Mouse (Mus musculus) kidney, postnatal 36 days (tissue): ENCODE results near the gene Ptprm.

Experiments
- DNase-seq, 2 experiments: peaks; one replicate each; pipeline ENCODE4 v3.0.0; 2021 to 2022; ENCODE audit warnings: mixed read lengths in 2 of 2

Ptprm gene

DNA sequence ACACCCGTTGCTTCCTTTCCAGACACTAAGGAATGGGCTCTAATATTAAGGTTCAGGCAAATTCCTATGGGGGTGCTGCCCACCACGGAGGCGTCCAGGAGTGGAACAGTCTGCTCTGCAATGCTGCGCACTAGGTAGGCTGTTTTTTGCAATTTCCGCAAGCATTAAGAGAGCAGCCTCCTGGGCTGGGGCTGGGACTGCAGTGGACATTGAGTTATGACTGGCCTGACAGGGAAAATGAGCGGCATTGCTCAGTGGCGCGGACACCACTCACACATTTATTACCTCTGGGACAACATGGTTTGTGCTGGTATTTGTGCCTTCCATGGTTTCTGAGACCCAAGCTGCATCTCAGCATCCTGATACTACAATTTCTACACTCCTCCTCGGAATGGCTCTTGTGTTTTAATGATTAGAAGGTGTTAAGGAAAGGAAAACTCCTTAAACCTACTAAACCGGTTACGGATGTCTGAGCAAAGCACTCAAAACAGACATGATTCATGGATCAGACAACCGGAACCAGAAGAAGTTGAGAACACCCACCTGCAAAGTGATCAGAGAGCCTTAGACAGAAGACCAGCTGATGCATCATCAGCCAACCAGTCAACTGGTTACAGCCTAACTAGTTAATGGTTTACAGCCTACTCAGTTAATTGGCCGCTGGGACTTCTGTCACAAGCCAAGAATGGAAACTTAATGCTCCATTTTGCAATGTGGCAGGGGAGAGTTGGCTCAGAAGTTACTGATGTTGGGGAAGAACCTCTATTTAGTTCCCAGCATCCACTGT lies 76.9 kb downstream of the Ptprm start:
- DNase-seq: peak in 1 of 2 experiments; percentile 12

DNA sequence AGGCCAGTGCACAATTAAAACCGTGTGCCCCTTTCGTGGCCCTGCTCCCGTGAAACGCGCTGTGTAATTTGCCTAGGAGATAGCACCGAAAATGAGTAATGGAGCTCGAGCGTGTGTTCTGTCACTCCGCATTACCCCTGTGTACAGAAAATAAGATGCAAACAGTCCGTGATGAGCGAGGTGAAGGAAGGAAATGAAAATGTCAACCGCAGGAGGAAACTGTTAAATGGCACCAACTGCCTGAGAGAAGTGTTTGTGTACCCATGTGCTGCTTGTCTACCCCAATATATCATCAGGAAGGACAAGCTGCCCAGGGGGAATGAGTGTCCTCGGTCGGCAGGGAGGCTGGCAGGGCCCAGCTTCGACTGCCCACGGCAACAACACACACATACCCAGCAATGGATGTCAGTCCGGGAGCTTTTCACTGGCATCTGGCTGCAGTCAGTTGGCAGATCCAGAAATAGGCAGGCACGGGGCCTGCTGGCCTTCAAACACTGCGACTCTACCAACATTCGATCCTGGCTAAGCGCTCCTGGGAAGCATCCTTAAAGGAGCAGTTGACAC lies 79.6 kb downstream of the Ptprm start:
- no peak for DNase-seq

DNA sequence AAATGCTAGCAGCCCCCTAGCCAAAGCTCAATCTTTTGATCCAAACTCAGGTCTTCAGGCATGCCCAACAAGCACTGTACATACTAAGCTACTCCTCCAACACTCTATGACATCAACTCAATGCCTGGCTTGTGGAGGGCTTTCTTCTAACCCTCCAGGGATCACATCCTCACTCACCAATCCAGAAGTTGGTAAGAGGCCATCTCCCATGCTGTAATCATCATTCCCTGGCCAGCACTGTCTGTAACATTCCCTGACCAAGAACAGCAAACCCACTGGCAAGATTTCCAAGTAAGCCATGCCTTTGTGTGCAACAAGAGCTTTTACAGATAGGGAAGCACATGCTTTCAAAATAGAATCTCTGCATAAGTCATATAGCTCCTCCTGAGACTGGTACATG lies 81.3 kb downstream of the Ptprm start:
- DNase-seq: no peak

DNA sequence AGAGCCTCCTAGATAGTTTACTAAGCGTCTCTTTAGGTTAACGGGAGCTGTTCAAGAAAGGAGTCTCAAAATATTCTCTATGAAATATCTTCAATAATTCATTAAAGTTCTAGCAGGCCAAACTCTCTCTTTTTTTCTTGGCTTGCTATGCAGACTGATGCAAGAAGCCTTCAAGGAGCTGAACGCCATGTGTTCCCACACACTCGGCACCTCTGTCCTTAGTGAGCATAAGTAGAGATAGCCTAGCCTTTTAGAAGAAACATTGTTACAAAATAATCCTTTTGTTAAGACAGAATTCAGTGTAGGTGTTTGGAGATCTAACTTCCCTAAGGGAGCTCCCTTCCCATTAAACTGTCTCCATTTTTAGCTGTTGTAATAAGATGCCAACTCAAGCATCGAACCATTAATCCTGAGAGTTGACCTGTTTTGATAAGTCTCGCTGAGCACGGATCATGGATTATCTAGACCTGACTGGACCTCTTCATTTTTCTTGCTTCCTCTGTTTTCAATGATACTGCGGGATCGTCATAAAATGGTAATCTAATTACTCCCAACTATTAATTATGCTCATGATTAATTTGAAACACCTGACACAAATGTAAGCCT lies 85.7 kb downstream of the Ptprm start:
- DNase-seq: no peak

DNA sequence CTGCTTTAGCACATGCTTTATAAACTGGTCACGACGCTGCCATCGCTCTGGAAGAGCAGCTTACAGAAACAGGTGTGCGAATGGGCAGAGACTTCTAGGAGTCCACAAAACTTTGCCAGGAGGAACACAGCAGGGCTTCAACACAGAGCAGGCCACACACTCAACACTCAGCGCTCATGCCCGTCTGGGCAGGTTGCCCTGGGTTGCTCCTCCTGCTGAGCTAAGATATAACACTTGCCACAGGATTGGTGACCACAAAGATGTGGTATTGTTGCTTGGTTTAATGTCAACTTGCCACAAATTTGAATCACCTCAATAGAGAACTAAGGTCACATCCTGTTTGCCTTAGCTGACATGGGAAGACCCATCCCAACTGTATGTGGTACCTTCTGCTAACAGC lies 88.0 kb downstream of the Ptprm start:
- no peak for DNase-seq

DNA sequence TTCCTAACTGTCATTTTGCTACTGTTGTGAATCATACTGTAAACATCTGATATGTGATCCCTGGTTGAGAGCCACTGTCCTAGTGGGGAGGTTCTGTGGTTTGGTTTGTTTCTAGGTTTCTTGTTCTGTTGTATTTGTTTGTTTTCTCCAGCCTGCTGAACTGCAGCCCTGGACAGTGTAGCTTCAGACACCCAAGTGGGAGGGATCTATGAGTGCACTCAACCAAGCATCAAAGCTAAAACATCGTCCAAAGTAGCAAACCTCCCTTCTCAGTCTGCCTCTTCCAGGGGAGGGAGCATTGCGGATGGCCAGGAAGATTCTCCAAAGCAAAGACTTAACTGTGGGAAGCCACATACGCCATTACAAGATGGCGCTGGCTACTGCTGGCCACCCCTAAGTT lies 88.7 kb downstream of the Ptprm start:
- no peak for DNase-seq

DNA sequence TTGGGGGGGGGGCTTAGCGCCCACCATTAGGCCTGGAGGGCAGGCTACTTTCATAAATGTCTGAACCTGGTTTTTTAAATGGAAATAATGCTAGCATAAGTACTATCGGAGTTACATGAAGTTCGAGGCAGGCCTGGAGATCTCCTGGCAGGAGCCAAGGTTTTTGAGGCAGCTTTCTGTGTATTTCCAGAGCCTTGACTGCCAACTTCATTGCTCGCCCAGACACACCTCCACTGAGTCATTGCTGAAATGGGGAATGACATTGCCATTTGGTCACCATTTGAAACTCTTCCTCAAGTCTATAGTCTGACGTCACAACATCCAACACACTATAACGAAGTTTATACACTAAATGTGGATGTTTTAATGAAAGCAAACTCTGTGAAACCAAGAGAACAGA lies 89.5 kb downstream of the Ptprm start:
- DNase-seq: no peak

DNA sequence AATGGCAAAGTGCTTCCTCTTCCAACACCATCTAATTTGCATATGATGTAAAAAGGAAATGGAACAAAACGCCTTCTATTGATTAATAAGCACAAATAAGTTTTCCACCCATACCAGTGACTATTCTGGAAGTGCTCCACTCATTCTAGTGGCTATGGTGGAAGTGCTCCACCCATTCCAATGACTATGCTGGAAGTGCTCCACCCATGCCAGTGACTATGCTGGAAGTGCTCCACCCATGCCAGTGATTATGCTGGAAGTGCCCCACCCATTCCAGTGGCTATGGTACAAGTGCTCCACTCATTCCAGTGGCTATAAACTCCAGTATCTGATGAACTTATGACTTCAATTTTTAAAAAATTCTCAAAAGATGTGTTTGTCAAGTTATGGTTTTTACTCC lies 91.2 kb downstream of the Ptprm start:
- peak in 1 of 2 experiments; percentile 37 for DNase-seq

DNA sequence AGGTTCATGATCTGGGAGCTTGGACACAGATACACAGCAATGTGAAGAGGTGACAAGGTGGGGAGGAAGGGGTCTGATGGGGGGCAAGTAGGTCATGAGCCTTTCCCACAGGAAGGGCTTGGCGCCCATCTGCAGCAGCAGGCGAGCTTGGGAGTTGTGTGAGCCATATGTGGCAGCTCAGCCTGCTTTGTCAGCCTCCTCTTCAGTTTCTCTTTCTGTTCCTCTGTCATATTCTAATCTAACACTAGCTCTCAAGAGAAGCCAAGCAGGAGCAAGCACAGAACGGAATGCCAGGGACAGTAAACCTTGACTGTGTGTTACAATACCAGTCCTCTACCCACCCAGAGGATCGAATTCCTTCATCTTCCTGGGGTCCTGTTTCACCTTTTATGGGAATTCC lies 94.2 kb downstream of the Ptprm start:
- no peak for DNase-seq

DNA sequence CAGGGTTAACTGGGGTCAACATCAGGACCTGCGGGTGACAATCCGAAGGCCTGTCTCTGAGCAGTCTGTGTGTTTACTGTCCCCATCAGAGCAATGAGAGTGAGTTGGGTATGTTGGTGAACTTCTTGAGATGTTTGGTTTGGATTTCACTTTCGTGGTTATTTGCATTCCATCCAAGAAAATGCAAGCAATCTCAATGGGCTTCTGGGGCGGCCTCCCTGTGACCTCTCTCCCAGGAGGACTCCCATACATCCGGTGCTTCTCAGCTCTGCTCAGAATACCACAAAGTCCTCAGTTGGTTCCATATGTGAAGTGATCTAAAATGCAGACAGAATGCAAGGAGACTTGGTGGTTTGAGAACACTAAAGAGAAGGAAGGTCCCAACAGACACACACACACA lies 96.5 kb downstream of the Ptprm start:
- no peak for DNase-seq

DNA sequence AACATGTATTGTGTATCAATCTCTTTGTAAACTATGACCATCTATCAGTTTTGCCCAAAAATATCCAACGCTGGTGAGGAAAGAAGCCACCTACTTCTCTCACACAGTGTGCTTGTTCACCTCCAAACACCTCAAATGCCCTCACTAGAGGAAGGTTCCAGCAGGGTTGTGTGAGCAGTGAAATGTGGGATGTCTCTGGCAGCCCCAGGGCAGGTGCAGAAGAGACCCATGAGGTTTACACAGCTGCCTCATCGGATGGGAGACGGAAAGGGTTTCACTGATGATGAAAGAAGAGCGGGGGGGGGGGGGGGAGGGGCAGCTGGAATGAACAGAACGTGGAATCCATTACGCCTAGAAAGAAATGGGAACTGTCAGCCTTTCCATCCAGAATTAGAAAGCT lies 98.1 kb downstream of the Ptprm start:
- no peak for DNase-seq

DNA sequence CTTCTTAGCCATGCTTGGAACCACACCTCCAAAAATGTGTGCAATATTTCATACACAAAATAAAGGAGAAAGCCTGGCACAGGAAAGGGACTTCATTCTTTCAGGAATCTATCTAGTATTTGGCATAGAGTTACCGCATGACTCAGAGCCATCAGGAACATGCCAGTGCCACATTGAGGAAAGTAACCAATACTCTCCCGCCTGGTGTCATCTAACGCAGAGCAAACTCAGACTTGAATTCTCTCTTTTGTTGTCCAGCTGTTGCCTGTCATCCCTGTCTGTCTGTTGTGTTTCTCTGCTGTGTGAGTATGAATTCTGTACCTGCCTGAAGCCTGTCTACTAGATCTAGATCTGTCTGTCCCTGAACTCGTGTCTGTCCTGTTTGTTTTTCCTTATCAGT lies 100.8 kb downstream of the Ptprm start:
- DNase-seq: no peak

DNA sequence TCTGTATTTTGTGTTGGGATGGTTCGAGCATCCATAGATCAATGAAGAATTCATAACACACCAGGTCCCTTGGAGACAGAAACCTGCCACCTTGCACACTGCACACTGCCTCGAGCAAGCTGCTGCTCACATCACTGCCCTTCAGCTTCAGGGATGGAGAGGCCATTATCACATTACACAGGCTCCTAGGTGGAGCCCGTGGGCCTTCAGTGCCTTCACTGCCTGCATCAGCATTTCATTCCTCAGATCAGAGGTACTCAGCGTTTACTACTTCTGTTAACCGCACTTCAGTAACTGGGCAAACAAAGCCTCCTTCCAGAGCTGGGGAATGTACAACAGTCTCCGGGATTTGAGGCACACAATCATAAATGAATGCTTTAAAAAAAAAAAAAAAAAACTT lies 101.3 kb downstream of the Ptprm start:
- no peak for DNase-seq

DNA sequence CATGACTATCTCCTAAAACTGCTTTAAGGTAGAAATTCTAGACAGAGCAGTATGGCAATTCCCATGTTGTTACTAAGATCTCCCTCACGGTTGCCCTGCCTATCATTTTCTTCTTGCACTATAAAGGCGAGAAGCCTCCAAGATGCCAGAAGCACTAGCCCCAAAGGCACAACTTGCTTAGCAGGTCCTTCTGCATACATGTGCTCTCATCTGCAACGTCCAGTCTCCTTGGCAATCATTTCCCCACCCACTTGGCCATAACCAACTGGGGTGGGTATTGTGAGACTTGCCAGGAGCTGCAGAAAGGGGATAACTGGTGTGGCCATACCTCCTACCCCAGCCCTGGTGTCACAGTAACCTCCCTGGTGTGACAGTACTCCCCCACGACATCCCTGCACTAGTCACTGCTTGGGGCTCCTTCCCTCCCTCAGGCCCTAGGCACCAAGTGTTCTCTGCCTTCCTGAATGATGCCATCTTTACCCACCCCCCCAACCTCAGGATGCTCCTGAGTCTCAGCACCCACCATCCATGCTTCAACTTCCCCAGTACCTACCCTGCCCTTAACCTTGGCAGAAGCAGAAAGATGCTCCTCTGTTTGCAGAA lies 108.9 kb downstream of the Ptprm start:
- DNase-seq: no peak

DNA sequence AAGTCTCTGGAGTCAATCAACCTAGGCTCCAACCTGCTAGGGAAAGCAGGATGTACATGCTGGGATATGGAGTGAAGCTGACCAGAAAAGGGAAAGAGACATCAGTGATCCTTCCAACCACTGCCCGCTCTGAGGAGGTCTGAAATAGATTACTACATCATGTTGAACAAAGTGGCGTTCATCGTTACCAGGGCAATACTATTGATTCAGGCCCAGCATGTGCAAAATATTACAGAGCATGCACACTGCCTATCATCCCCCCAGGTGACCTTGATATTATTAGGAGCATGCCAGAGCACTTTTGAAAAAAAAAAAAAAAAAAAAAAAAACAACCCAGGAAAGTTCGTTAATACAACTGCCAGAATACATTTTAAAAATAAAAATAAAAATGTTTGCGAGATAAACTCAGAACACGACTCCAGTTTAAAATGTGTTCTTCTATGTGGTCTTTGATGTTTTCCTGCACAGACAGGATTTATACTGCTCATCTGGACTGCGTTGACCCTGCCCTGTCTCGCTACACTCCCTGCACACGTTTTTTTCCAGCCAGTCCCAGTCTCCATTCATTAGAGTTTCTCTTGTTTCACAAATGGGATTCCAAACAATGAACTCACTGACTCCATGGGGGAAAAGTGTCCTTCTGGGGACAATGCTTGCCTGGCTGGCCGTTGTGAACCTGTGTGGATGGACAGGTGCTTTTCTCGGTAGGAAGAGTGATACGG lies 111.3 kb downstream of the Ptprm start:
- DNase-seq: no peak

DNA sequence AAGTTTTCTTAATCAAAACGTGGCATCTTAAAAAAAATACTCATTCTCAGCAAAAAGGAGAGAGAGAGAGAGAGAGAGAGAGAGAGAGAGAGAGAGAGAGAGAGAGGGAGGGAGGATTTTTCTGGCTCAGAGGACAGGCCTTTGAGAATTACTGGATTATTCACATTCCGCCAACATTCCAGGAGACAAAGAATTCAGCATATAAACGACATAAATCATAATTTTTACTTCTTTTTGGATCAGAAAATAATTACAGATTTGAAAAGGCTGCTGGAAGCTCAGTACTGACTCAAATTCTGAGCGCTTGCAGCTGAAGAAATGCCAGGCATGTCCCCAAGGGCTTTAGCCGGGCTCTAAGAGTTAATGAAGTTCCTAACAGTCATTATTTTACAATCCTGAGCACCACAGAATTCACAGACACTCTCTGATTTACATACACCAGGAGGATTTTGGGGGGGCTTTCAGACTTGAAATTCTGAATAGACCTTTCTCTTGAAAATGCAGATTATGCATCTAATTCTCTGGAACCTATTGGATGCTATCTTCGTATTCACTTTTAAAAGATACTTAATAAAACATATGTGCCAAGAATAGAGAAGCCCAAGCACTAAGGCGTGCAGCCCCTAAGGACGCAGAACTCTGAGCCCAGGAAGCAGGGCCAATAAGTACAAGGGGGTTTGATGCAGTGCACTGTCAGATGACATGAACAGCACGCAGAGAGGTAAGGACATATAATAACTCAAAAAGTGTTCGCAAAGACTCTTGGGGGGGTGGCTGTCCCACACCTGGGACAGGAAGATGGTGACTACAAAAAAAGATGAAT lies 112.1 kb downstream of the Ptprm start:
- no peak for DNase-seq

DNA sequence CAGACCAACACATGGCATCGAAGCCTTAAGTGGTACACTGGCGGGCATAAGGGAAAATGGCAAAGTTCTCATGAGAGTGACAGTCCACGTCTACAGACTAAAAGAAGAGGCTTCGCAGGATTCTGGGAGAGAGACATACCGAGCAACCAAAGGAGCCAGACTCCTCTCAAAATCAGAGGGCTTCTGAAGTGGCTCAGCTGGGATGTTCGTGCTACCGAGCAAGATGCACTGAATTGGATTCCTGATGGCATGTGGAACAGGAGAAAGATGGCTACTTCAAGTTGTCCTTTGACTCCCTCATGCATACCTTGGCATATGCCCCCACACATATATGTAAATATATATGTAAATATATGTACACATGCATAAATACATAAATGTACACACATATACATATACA lies 115.4 kb downstream of the Ptprm start:
- DNase-seq: no peak

DNA sequence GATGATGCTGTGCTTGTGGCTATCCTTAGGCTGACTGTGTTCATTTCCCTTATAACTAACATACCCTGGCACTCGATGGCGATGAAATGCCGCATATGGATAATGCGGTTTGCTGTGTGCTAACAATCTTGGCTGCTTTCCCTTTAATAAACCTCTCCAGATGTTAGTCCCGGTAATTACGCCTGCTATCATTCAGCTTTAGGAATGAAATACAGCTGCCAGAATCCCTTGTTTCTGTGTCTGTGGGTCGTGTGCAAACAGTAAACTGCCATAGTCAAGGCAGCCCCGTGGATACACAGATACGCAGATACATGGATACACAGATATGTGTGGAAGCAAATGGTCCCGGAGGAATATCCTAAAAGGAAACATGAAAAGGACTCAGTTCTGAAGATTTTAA lies 116.8 kb downstream of the Ptprm start:
- DNase-seq: no peak

DNA sequence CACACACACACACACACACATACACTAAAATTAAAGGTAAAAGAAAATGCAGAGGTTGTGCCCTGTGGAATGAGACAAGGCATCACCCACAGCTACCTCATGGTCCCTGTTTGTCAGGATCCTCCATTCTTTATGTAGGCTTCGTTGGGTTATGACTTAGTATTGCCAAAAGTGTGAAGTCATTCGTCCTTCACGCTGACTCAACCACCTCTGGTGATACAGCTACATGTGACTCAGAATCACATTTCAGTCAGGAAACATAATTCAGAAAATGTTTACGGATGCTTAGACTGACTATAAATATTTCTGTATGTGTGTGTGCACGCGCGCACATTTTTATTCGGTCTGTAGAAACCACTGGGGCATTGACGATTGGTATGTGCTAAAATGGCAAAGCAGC lies 121.2 kb downstream of the Ptprm start:
- DNase-seq: no peak

DNA sequence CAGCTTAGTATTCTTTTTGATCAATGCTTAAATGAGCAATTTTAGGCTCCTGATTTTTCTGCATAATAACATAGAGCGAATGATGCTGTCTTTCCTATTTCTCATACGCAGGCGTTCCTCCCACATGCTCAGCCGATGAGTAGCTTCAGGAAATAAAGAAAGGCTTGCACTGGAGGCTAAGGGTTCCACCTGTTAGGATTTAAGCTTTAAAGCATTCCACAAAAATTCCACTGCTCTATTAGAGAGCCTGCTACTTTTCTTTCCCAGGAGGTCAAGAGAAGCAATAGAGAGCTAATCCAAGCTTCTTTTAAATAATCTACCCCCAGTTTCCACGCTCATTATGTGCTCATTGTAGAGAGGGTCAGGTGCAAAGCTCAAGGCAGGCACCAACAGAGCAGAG lies 127.3 kb downstream of the Ptprm start:
- DNase-seq: no peak

DNA sequence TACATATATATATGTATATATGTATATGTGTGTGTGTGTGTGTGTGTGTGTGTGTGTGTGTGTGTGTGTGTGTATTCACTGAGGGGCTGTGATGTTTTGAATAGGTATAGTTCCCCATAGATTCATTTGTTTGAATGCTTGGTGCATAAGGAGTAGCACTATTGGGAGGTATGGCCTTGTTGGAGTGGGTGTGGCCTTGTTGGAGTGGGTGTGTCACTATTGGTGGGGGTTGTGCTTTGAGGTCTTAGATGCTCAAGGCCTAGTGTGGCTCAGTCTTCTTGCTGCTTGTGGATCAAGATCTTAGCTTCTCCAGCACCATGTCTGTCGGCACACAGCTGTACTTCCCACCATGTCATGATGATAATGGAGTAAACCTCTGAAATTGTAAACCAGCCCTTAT lies 138.9 kb downstream of the Ptprm start:
- DNase-seq: no peak

DNA sequence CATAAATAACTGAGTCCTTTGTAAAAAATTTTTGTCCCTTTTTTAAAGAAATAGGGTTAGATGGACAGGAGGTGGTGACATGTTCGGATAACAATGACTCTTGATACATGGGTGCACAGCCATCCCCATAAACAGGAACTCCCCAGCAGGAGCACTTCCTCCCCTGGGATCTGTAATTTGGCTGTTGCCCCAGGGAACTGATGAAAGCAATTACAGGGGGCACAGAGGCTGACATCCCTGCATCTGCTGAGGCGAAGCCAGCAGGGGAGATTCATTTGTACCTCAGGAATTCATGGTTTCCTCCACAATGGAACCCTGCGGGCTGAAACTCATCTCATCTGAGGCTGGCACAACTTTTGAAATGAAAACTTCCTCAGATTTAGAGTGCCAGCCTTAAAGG lies 140.5 kb downstream of the Ptprm start:
- peak; percentile 61 to 68 for DNase-seq
